Mouse (Mus musculus) lung, postnatal 0 days (tissue): Measurements from ENCODE around the gene Slc2a13.

Experiments
- CTCF ChIP-seq: IDR thresholded peaks from 2 replicates; pipeline ENCODE4 v1.5.1; 2016; ENCODE audit warnings: antibody characterized with exemption, mild to moderate bottlenecking
- EP300 ChIP-seq: IDR thresholded peaks from 2 replicates; pipeline ENCODE4 v1.6.1; 2016; ENCODE audit warnings: antibody characterized with exemption, mild to moderate bottlenecking, control low read depth

DNA sequence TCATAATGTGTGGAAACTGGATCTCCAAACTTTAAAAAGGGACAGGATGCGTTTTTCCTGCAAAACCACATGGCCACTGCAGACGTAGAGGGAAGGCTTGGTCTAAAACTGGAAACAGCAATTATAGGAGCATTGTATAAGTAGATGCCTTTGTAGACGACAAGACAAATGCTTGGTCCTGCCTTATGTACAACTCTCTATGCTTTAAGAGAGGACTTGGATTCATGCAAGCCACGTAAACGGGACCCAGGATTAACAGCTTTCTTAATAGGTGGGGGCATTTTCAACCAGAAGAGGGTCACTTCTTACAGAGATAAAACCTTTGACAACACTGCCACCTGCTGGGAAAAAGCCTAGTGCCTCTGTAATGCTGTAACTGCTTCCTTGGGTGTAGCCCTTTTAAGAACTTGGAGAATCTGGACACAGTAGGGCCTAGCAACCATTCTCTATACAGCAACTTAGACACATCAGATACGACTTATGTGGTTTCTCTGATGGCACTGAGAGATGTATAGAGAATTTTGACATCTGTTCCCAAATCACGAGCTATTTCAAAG lies 268.7 kb downstream of the Slc2a13 start:
- TF ChIP-seq CTCF (peak; percentile 78), EP300 (no peak)
